Mouse (Mus musculus): ENCODE measurements around the gene Prr15l. TPM values are rescaled to one million over a fixed set of nuclear protein-coding genes. Genes with fewer than 3 reads are reported as not detected.
A peak's percentile ranks its signal among the peaks of the same experiment; 100 is the strongest.

The Prr15l gene
- polyA plus RNA-seq (2015; fragmentation: Nextera tagmentation; extraction: Ambion mirVana): 1.0 and 1.5 TPM in 2 replicates

- no peak for DNase-seq (ENCODE audit: low spot score)
Observed at GRCm38 (mm10) chr11:96928088-96928487, at the start of gene Prr15l. Prr15l (plus strand) TSS chr11:96928104.

- DNase-seq (ENCODE audit: low spot score): no peak
Observed at GRCm38 (mm10) chr11:96878715-96879114, 49.2 kb upstream of the Prr15l start.

GRCm38 (mm10) chr11:96879359-96879758, 48.5 kb upstream of the Prr15l start:
- no peak for DNase-seq (ENCODE audit: low spot score)

GRCm38 (mm10) chr11:96880296-96880695, 47.6 kb upstream of the Prr15l start:
- no peak for DNase-seq (ENCODE audit: low spot score)

GRCm38 (mm10) chr11:96885901-96886340, 42.0 kb upstream of the Prr15l start:
- DNase-seq (ENCODE audit: low spot score): no peak

GRCm38 (mm10) chr11:96886942-96887546, 40.9 kb upstream of the Prr15l start:
- peak; percentile 14 for DNase-seq (ENCODE audit: low spot score)

GRCm38 (mm10) chr11:96891784-96892527, 35.9 kb upstream of the Prr15l start:
- no peak for DNase-seq (ENCODE audit: low spot score)

GRCm38 (mm10) chr11:96893203-96893842, 34.6 kb upstream of the Prr15l start:
- DNase-seq (ENCODE audit: low spot score): no peak

- DNase-seq (ENCODE audit: low spot score): no peak
Observed at GRCm38 (mm10) chr11:96895886-96896285, 32.0 kb upstream of the Prr15l start.

- DNase-seq (ENCODE audit: low spot score): no peak
Observed at GRCm38 (mm10) chr11:96899449-96900306, 28.2 kb upstream of the Prr15l start.

GRCm38 (mm10) chr11:96901332-96901731, 26.6 kb upstream of the Prr15l start:
- DNase-seq (ENCODE audit: low spot score): no peak

- no peak for DNase-seq (ENCODE audit: low spot score)
Observed at GRCm38 (mm10) chr11:96902639-96903635, 25.0 kb upstream of the Prr15l start.

- no peak for DNase-seq (ENCODE audit: low spot score)
Observed at GRCm38 (mm10) chr11:96906431-96907161, 21.3 kb upstream of the Prr15l start.

GRCm38 (mm10) chr11:96908594-96908993, 19.3 kb upstream of the Prr15l start:
- DNase-seq (ENCODE audit: low spot score): no peak

GRCm38 (mm10) chr11:96910003-96910402, 17.9 kb upstream of the Prr15l start:
- DNase-seq (ENCODE audit: low spot score): peak; percentile 82

- peak; percentile 87 for DNase-seq (ENCODE audit: low spot score)
Observed at GRCm38 (mm10) chr11:96912682-96913081, 15.2 kb upstream of the Prr15l start.

GRCm38 (mm10) chr11:96916044-96916884, 11.6 kb upstream of the Prr15l start, which contains the start of gene Cdk5rap3:
Cdk5rap3 (minus strand) TSS chr11:96916496.
- DNase-seq (ENCODE audit: low spot score): peak; percentile 99

GRCm38 (mm10) chr11:96916885-96917396, 11.0 kb upstream of the Prr15l start:
- no peak for DNase-seq (ENCODE audit: low spot score)

Measured in thymus, postnatal 0 days (tissue).